Mouse (Mus musculus): ENCODE results near the gene Myoz2. TPM values are rescaled to one million over a fixed set of nuclear protein-coding genes. Genes with fewer than 3 reads are reported as not detected.

Gene Myoz2
- polyA plus RNA-seq (2015; fragmentation: Nextera tagmentation; extraction: Ambion mirVana), result 166 and 204 TPM in 2 replicates

- Histone ChIP-seq H3K27ac (replicated peaks) (peak within 1 kb of the TSS; percentile 93), H3K36me3 (no peaks in the 10 kb centered on the region), H3K9me3 (no peaks in the 10 kb centered on the region), H3K4me1 (peaks cover 47% of the 10 kb centered on the region), H3K4me3 (peak within 1 kb of the TSS; percentile 55), H3K4me2 (peak within 1 kb of the TSS; percentile 70), H3K27me3 (replicated peaks) (no peaks in the 10 kb centered on the region), H3K9ac (peak within 1 kb of the TSS; percentile 81)
- 34% methylated on average over 7 of the region's 7 CpGs for WGBS
- peak; percentile 58; the same call in 1 of the 2 replicates for ATAC-seq (ENCODE audit: extremely low read depth, insufficient number of reproducible peaks, low FRiP score, low TSS enrichment)
Measured at GRCm38 (mm10) chr3:123034752-123035151, at the start of gene Myoz2. Gene Myoz2, minus strand, starts transcription at chr3:123035015.

GRCm38 (mm10) chr3:123081665-123082064, 46.9 kb upstream of the Myoz2 start:
- 36% methylated on average over 3 of the region's 3 CpGs for WGBS
- Histone ChIP-seq H3K27ac (replicated peaks) (peak overlapping the region; percentile 44; the same call in 1 of the 2 replicates), H3K27me3 (replicated peaks) (no peaks in the 10 kb centered on the region), H3K36me3 (no peaks in the 10 kb centered on the region), H3K9ac (no peak overlapping the region), H3K4me2 (no peak overlapping the region), H3K4me3 (no peak overlapping the region), H3K9me3 (no peaks in the 10 kb centered on the region; the same call in 1 of the 2 replicates), H3K4me1 (peaks cover 28% of the 10 kb centered on the region)
- ATAC-seq (ENCODE audit: extremely low read depth, insufficient number of reproducible peaks, low FRiP score, low TSS enrichment), result no peak

GRCm38 (mm10) chr3:123080943-123081342, 46.1 kb upstream of the Myoz2 start:
- Histone ChIP-seq H3K27me3 (replicated peaks) (no peaks in the 10 kb centered on the region), H3K4me2 (no peak overlapping the region), H3K36me3 (no peaks in the 10 kb centered on the region), H3K27ac (replicated peaks) (no peak overlapping the region), H3K4me1 (peaks cover 24% of the 10 kb centered on the region), H3K4me3 (no peak overlapping the region), H3K9me3 (no peaks in the 10 kb centered on the region; the same call in 1 of the 2 replicates), H3K9ac (no peak overlapping the region)
- WGBS, result 77% methylated on average over 7 of the region's 7 CpGs
- no peak for ATAC-seq (ENCODE audit: extremely low read depth, insufficient number of reproducible peaks, low FRiP score, low TSS enrichment)

- H3K27ac ChIP-seq (replicated peaks), result no peak overlapping the region
Measured at GRCm38 (mm10) chr3:123080017-123080725, 45.4 kb upstream of the Myoz2 start.

GRCm38 (mm10) chr3:123075759-123076158, 40.9 kb upstream of the Myoz2 start:
- WGBS, result 37% methylated on average over 3 of the region's 3 CpGs
- no peak overlapping the region for H3K4me2 ChIP-seq
- H3K4me3 ChIP-seq, result no peak overlapping the region
- no peak overlapping the region for H3K27ac ChIP-seq (replicated peaks)
- H3K36me3 ChIP-seq, result no peaks in the 10 kb centered on the region
- no peak overlapping the region for H3K9ac ChIP-seq
- no peak for ATAC-seq (ENCODE audit: extremely low read depth, insufficient number of reproducible peaks, low FRiP score, low TSS enrichment)
- no peaks in the 10 kb centered on the region for H3K9me3 ChIP-seq
- peaks cover 36% of the 10 kb centered on the region for H3K4me1 ChIP-seq
- H3K27me3 ChIP-seq (replicated peaks), result no peaks in the 10 kb centered on the region

More at GRCm38 (mm10) chr3:123080017-123080725, 45.4 kb upstream of the Myoz2 start:
- Histone ChIP-seq H3K9ac (no peak overlapping the region), H3K36me3 (no peaks in the 10 kb centered on the region), H3K4me1 (peaks cover 28% of the 10 kb centered on the region), H3K27me3 (replicated peaks) (no peaks in the 10 kb centered on the region), H3K4me2 (no peak overlapping the region), H3K4me3 (no peak overlapping the region), H3K9me3 (no peaks in the 10 kb centered on the region; the same call in 1 of the 2 replicates)
- no peak for ATAC-seq (ENCODE audit: extremely low read depth, insufficient number of reproducible peaks, low FRiP score, low TSS enrichment)
- WGBS, result 73% methylated on average over 19 of the region's 19 CpGs

GRCm38 (mm10) chr3:123075034-123075433, 40.2 kb upstream of the Myoz2 start:
- Histone ChIP-seq H3K27me3 (replicated peaks) (no peaks in the 10 kb centered on the region), H3K27ac (replicated peaks) (no peak overlapping the region), H3K4me2 (no peak overlapping the region), H3K9ac (no peak overlapping the region), H3K36me3 (no peaks in the 10 kb centered on the region), H3K4me3 (no peak overlapping the region), H3K4me1 (peaks cover 40% of the 10 kb centered on the region), H3K9me3 (no peaks in the 10 kb centered on the region)
- no peak for ATAC-seq (ENCODE audit: extremely low read depth, insufficient number of reproducible peaks, low FRiP score, low TSS enrichment)

- H3K4me3 ChIP-seq, result no peak overlapping the region
- no peaks in the 10 kb centered on the region for H3K27me3 ChIP-seq (replicated peaks)
- ATAC-seq (ENCODE audit: extremely low read depth, insufficient number of reproducible peaks, low FRiP score, low TSS enrichment), result no peak
- no peak overlapping the region for H3K9ac ChIP-seq
- H3K9me3 ChIP-seq, result no peaks in the 10 kb centered on the region
- no peak overlapping the region for H3K4me2 ChIP-seq
- no peaks in the 10 kb centered on the region for H3K36me3 ChIP-seq
- peak overlapping the region; percentile 53 for H3K27ac ChIP-seq (replicated peaks)
- H3K4me1 ChIP-seq, result peaks cover 40% of the 10 kb centered on the region
Measured at GRCm38 (mm10) chr3:123073351-123073750, 38.5 kb upstream of the Myoz2 start.

GRCm38 (mm10) chr3:123072472-123072871, 37.7 kb upstream of the Myoz2 start:
- Histone ChIP-seq H3K4me2 (no peak overlapping the region), H3K27ac (replicated peaks) (peak overlapping the region; percentile 30; the same call in 1 of the 2 replicates), H3K9ac (no peak overlapping the region), H3K27me3 (replicated peaks) (no peaks in the 10 kb centered on the region), H3K4me3 (no peak overlapping the region), H3K9me3 (no peaks in the 10 kb centered on the region), H3K36me3 (no peaks in the 10 kb centered on the region), H3K4me1 (peaks cover 40% of the 10 kb centered on the region)
- ATAC-seq (ENCODE audit: extremely low read depth, insufficient number of reproducible peaks, low FRiP score, low TSS enrichment), result no peak
- no CpG with 5 or more reads among the region's 1 CpGs for WGBS

GRCm38 (mm10) chr3:123070996-123071395, 36.2 kb upstream of the Myoz2 start:
- no peaks in the 10 kb centered on the region for H3K36me3 ChIP-seq
- no peak overlapping the region for H3K4me2 ChIP-seq
- no peak overlapping the region for H3K9ac ChIP-seq
- H3K27ac ChIP-seq (replicated peaks), result peak overlapping the region; percentile 40
- no peak; the same call in 1 of the 2 replicates for ATAC-seq (ENCODE audit: extremely low read depth, insufficient number of reproducible peaks, low FRiP score, low TSS enrichment)
- no peaks in the 10 kb centered on the region for H3K9me3 ChIP-seq
- 67% methylated on average over 1 of the region's 1 CpGs for WGBS
- peaks cover 44% of the 10 kb centered on the region for H3K4me1 ChIP-seq
- H3K4me3 ChIP-seq, result no peak overlapping the region
- no peaks in the 10 kb centered on the region for H3K27me3 ChIP-seq (replicated peaks)

GRCm38 (mm10) chr3:123066836-123067235, 32.0 kb upstream of the Myoz2 start:
- H3K9ac ChIP-seq, result no peak overlapping the region
- no peaks in the 10 kb centered on the region for H3K36me3 ChIP-seq
- H3K27me3 ChIP-seq (replicated peaks), result no peaks in the 10 kb centered on the region
- no peak overlapping the region for H3K27ac ChIP-seq (replicated peaks)
- H3K4me3 ChIP-seq, result no peak overlapping the region
- peaks cover 47% of the 10 kb centered on the region for H3K4me1 ChIP-seq
- no peak overlapping the region for H3K4me2 ChIP-seq
- no peaks in the 10 kb centered on the region for H3K9me3 ChIP-seq
- WGBS, result 85% methylated on average over 7 of the region's 7 CpGs
- ATAC-seq (ENCODE audit: extremely low read depth, insufficient number of reproducible peaks, low FRiP score, low TSS enrichment), result no peak

GRCm38 (mm10) chr3:123065466-123065865, 30.7 kb upstream of the Myoz2 start:
- Histone ChIP-seq H3K27me3 (replicated peaks) (no peaks in the 10 kb centered on the region), H3K27ac (replicated peaks) (no peak overlapping the region), H3K9me3 (no peaks in the 10 kb centered on the region), H3K9ac (no peak overlapping the region), H3K4me3 (no peak overlapping the region), H3K36me3 (no peaks in the 10 kb centered on the region), H3K4me2 (no peak overlapping the region), H3K4me1 (peaks cover 33% of the 10 kb centered on the region)
- ATAC-seq (ENCODE audit: extremely low read depth, insufficient number of reproducible peaks, low FRiP score, low TSS enrichment), result no peak
- 50% methylated on average over 5 of the region's 5 CpGs for WGBS

GRCm38 (mm10) chr3:123064186-123064585, 29.4 kb upstream of the Myoz2 start:
- no peaks in the 10 kb centered on the region for H3K9me3 ChIP-seq
- no peak overlapping the region for H3K9ac ChIP-seq
- no peaks in the 10 kb centered on the region for H3K36me3 ChIP-seq
- ATAC-seq (ENCODE audit: extremely low read depth, insufficient number of reproducible peaks, low FRiP score, low TSS enrichment), result no peak
- no peak overlapping the region for H3K27ac ChIP-seq (replicated peaks)
- no peak overlapping the region for H3K4me3 ChIP-seq
- WGBS, result 29% methylated on average over 5 of the region's 5 CpGs
- no peak overlapping the region for H3K4me2 ChIP-seq
- peaks cover 29% of the 10 kb centered on the region for H3K4me1 ChIP-seq
- no peaks in the 10 kb centered on the region for H3K27me3 ChIP-seq (replicated peaks)

Measured in heart, embryonic 13.5 days (tissue).